Comparison of ENCODE assay signal across 15 mouse cellular contexts in genomic region chr9:113430411-113430810, GRCm38 (mm10).
"Had no signal": no experiment of that assay in that cellular context is flagged by ENCODE, and none has a peak within 500 bp of the region (broad histone marks: within the 10 kb centered on the region; RNA-seq: fewer than 3 reads in every experiment).

No protein-coding gene starts in this region.

- H3K9me3 ChIP-seq: neural tube, embryonic 15.5 days; stomach, embryonic 15.5 days had no signal

- H3K4me1 ChIP-seq: neural tube, embryonic 15.5 days; stomach, embryonic 15.5 days had no signal

- H3K4me2 ChIP-seq: neural tube, embryonic 15.5 days; stomach, embryonic 15.5 days had no signal

- DNase-seq: retina, postnatal 1 day; right cerebral cortex, adult 18-20 months; right cerebral cortex, postnatal 14 days; right cerebral cortex, postnatal 25 days; right cerebral cortex, postnatal 4 days; spleen, adult 18-20 months; thymus, adult 18-20 months; thymus, adult 2 months; thymus, postnatal 14 days; thymus, postnatal 25 days; thymus, postnatal 36 days; thymus, postnatal 4 days had no signal

- H3K4me3 ChIP-seq: neural tube, embryonic 15.5 days; stomach, embryonic 15.5 days had no signal

- H3K27ac ChIP-seq: neural tube, embryonic 15.5 days; stomach, embryonic 15.5 days; stomach, postnatal 0 days had no signal

- H3K9ac ChIP-seq: neural tube, embryonic 15.5 days; stomach, embryonic 15.5 days had no signal

- H3K36me3 ChIP-seq: neural tube, embryonic 15.5 days; stomach, embryonic 15.5 days had no signal

- H3K27me3 ChIP-seq: neural tube, embryonic 15.5 days; stomach, embryonic 15.5 days had no signal
